In the genomic region with DNA sequence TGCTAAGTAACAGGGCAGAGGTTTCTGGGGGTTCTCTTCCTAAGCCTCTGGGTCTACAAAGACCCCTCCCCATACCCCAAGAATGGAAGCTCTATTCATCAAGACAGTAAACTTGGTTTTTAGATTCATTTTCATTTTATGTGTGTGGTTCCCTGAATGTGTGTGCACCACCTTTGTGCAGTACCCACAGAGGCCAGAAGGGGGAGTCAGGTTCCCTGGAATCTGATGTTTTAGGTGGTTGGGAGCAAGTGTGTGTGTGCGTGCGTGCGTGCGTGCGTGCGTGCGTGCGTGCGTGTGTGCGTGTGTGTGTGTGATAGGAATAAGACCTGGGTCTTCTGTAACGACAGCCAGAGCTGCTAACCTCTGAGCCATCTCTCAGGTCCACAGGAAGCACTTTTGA, we compare ENCODE assay signal across 9 mouse cellular contexts. TPM values are rescaled to one million over a fixed set of nuclear protein-coding genes. Genes with fewer than 3 reads are reported as not detected.
DNase-seq lines count a peak whose midpoint lies in the region; ATAC-seq and TF ChIP-seq lines count a peak whose summit lies in the region.
"Had no signal": no experiment of that assay in that cellular context is flagged by ENCODE, and none has a peak within 500 bp of the region (broad histone marks: within the 10 kb centered on the region; RNA-seq: fewer than 3 reads in every experiment).

No protein-coding gene starts in this region.

- H3K27ac ChIP-seq in lung, embryonic 14.5 days (ENCODE audit: low read depth): no peak overlapping the region
- H3K27ac ChIP-seq in midbrain, embryonic 16.5 days (ENCODE audit: low read length): no peak overlapping the region

- H3K4me2 ChIP-seq in lung, embryonic 14.5 days: no peak overlapping the region
- no peak overlapping the region for H3K4me2 ChIP-seq in midbrain, embryonic 16.5 days (ENCODE audit: low read length)

- peak; percentile 63 for TF ChIP-seq CTCF in lung, embryonic 14.5 days (IDR thresholded peaks at IDR 0.05; ENCODE audit: low read depth)
- peak; percentile 33; the same call in 1 of the 2 replicates for TF ChIP-seq CTCF in brain, embryonic 14.5 days (IDR thresholded peaks at IDR 0.05; ENCODE audit: borderline replicate concordance, extremely low read depth, insufficient read depth, insufficient read length)

- DNase-seq in embryo, embryonic 11 days: peak; percentile 19
- DNase-seq in embryo, embryonic 9.5 days (ENCODE audit: extremely low spot score): no peak
- peak; percentile 21 for DNase-seq in lung, embryonic 14.5 days
- DNase-seq in lung, postnatal 4 days: no peak
- DNase-seq in brain, embryonic 14.5 days (ENCODE audit: low read depth): no peak
- DNase-seq in natural killer cell, adult 2 months (ENCODE audit: low spot score in 2 of 2): peak; percentile 26 to 48
- no peak for DNase-seq in right cerebral cortex, postnatal 14 days

- H3K27me3 ChIP-seq in lung, embryonic 14.5 days (ENCODE audit: insufficient read depth, low read length): no peaks in the 10 kb centered on the region
- no peaks in the 10 kb centered on the region for H3K27me3 ChIP-seq in midbrain, embryonic 16.5 days (ENCODE audit: control insufficient read depth, insufficient read depth, low read depth, low read length)

- no peak overlapping the region for H3K4me3 ChIP-seq in lung, embryonic 14.5 days (ENCODE audit: low read depth, low read length)
- no peak overlapping the region for H3K4me3 ChIP-seq in midbrain, embryonic 16.5 days (ENCODE audit: low read depth, low read length)

- no peaks in the 10 kb centered on the region for H3K36me3 ChIP-seq in lung, embryonic 14.5 days (ENCODE audit: insufficient read depth)
- no peaks in the 10 kb centered on the region for H3K36me3 ChIP-seq in midbrain, embryonic 16.5 days (ENCODE audit: control insufficient read depth, insufficient read depth, low read length)
- H3K36me3 ChIP-seq: G1E had no signal

- 94% methylated on average over 11 of the region's 11 CpGs for WGBS in lung, embryonic 14.5 days
- WGBS in midbrain, embryonic 16.5 days: 95% methylated on average over 11 of the region's 11 CpGs

- ATAC-seq in lung, embryonic 14.5 days (ENCODE audit: insufficient read depth): no peak
- ATAC-seq in midbrain, embryonic 16.5 days: no peak

- TF ChIP-seq POLR2A in brain, embryonic 14.5 days (IDR thresholded peaks at IDR 0.05; ENCODE audit: borderline replicate concordance, extremely low read depth, insufficient read depth, insufficient read length, poor library complexity, severe bottlenecking): no peak

- no peaks in the 10 kb centered on the region for H3K4me1 ChIP-seq in lung, embryonic 14.5 days (ENCODE audit: insufficient read depth)
- no peaks in the 10 kb centered on the region for H3K4me1 ChIP-seq in midbrain, embryonic 16.5 days (ENCODE audit: control insufficient read depth, insufficient read depth, low read length)

- peaks cover 11% of the 10 kb centered on the region for H3K9me3 ChIP-seq in lung, embryonic 14.5 days (ENCODE audit: low read depth, low read length)
- H3K9me3 ChIP-seq in midbrain, embryonic 16.5 days (replicated peaks; ENCODE audit: control insufficient read depth, low read length, poor library complexity, severe bottlenecking): peaks cover 14% of the 10 kb centered on the region

- no peak overlapping the region for H3K9ac ChIP-seq in lung, embryonic 14.5 days
- no peak overlapping the region for H3K9ac ChIP-seq in midbrain, embryonic 16.5 days (ENCODE audit: low read depth, low read length)

RNA-seq across cellular contexts. Expression of a gene that starts 14.2 kb away (rescaled TPM):
- 501 and 531 TPM in 2 replicates for polyA plus RNA-seq in lung, embryonic 14.5 days (2014; fragmentation: Nextera tagmentation; extraction: Ambion mirVana)
- 115 and 144 TPM in 2 replicates for polyA plus RNA-seq in brain, embryonic 14.5 days (2012; rRNA removed)
- polyA plus RNA-seq in midbrain, embryonic 16.5 days (2015; fragmentation: Nextera tagmentation; extraction: Ambion mirVana): 337 and 343 TPM in 2 replicates

RNA-seq across cellular contexts. Expression of a gene that starts 47.5 kb away (rescaled TPM):
- polyA plus RNA-seq in lung, embryonic 14.5 days (2014; fragmentation: Nextera tagmentation; extraction: Ambion mirVana): 332 and 336 TPM in 2 replicates
- 138 and 186 TPM in 2 replicates for polyA plus RNA-seq in brain, embryonic 14.5 days (2012; rRNA removed)
- polyA plus RNA-seq in midbrain, embryonic 16.5 days (2015; fragmentation: Nextera tagmentation; extraction: Ambion mirVana): 316 and 331 TPM in 2 replicates

RNA-seq across cellular contexts. Expression of a gene that starts 52.4 kb away (rescaled TPM):
- 43.8 and 48.0 TPM in 2 replicates for polyA plus RNA-seq in lung, embryonic 14.5 days (2014; fragmentation: Nextera tagmentation; extraction: Ambion mirVana)
- polyA plus RNA-seq in brain, embryonic 14.5 days (2012; rRNA removed): 33.8 and 35.8 TPM in 2 replicates
- polyA plus RNA-seq in midbrain, embryonic 16.5 days (2015; fragmentation: Nextera tagmentation; extraction: Ambion mirVana): 28.7 and 30.6 TPM in 2 replicates

Comparison
In these comparisons a context has a peak if more than half of its experiments do, and no peak if none do; other contexts are left out.
1. DNase-seq: peak in embryo, embryonic 11 days (single experiment), lung, embryonic 14.5 days (single experiment) and natural killer cell, adult 2 months (2 of 2); none in embryo, embryonic 9.5 days (single experiment), lung, postnatal 4 days (0 of 2), brain, embryonic 14.5 days (single experiment) and right cerebral cortex, postnatal 14 days (single experiment).